Mouse (Mus musculus) C2C12 (cell line): Measurements from ENCODE around the gene Spon1. TPM values are rescaled to one million over a fixed set of nuclear protein-coding genes. Genes with fewer than 3 reads are reported as not detected.

Experiments
- H3K27me3 ChIP-seq: one replicate; pipeline ENCODE4 v1.6.1; 2011; ENCODE audit not compliant: control insufficient read depth, insufficient read depth, insufficient read length
- H3K36me3 ChIP-seq: one replicate; pipeline ENCODE4 v1.6.1; 2011; ENCODE audit not compliant: control insufficient read depth, insufficient read depth
- H3K4me3 ChIP-seq: one replicate; pipeline ENCODE4 v1.5.1; 2011; ENCODE audit warnings: mild to moderate bottlenecking, control low read depth; ENCODE audit not compliant: poor library complexity, insufficient read depth, severe bottlenecking
- H3K79me2 ChIP-seq: one replicate; pipeline ENCODE4 v1.6.1; 2011; ENCODE audit not compliant: control insufficient read depth, insufficient read depth
- H3K79me3 ChIP-seq: one replicate; pipeline ENCODE4 v1.6.1; 2011; ENCODE audit warnings: low read depth, control low read depth
- H3ac ChIP-seq: one replicate; pipeline ENCODE3; 2011; ENCODE audit warnings: low read depth; ENCODE audit not compliant: control insufficient read depth, insufficient read length
- CEBPB ChIP-seq: IDR thresholded peaks from one replicate; pipeline ENCODE4 v1.6.1; 2011; ENCODE audit warnings: low read depth, mild to moderate bottlenecking, control low read depth, moderate library complexity
- CTCF ChIP-seq: IDR thresholded peaks from one replicate; pipeline ENCODE4 v1.5.1; 2011; ENCODE audit not compliant: control insufficient read depth, insufficient read depth, insufficient read length
- FOSL1 ChIP-seq: IDR thresholded peaks from one replicate; pipeline ENCODE4 v1.8.0; 2011; ENCODE audit warnings: mild to moderate bottlenecking, low read length; ENCODE audit not compliant: poor library complexity, insufficient read depth, severe bottlenecking
- MAX ChIP-seq: IDR thresholded peaks from one replicate; pipeline ENCODE4 v1.6.1; 2011; ENCODE audit warnings: mild to moderate bottlenecking, control low read depth
- MYOD1 ChIP-seq: IDR thresholded peaks from one replicate; pipeline ENCODE4 v1.6.1; 2011; ENCODE audit warnings: low read depth; ENCODE audit not compliant: control insufficient read depth, insufficient read length
- MYOG ChIP-seq: IDR thresholded peaks from one replicate; pipeline ENCODE4 v1.6.1; 2011; ENCODE audit not compliant: control insufficient read depth, insufficient read length; ENCODE audit errors: extremely low read depth
- USF1 ChIP-seq: IDR thresholded peaks from one replicate; pipeline ENCODE4 v1.6.1; 2011; ENCODE audit warnings: low read depth, mild to moderate bottlenecking, control low read depth, moderate library complexity
- polyA plus RNA-seq: library from polyadenylated mRNA; unstranded; fragments of >200 nt; fragmentation: generic; extraction: Trizol; gene quantifications from one replicate; pipeline ENCODE4 v1.2.1, GENCODE M21; 2012; ENCODE audit warnings: missing spikeins

The Spon1 gene
- polyA plus RNA-seq, 1 experiment: 0.06 TPM

DNA sequence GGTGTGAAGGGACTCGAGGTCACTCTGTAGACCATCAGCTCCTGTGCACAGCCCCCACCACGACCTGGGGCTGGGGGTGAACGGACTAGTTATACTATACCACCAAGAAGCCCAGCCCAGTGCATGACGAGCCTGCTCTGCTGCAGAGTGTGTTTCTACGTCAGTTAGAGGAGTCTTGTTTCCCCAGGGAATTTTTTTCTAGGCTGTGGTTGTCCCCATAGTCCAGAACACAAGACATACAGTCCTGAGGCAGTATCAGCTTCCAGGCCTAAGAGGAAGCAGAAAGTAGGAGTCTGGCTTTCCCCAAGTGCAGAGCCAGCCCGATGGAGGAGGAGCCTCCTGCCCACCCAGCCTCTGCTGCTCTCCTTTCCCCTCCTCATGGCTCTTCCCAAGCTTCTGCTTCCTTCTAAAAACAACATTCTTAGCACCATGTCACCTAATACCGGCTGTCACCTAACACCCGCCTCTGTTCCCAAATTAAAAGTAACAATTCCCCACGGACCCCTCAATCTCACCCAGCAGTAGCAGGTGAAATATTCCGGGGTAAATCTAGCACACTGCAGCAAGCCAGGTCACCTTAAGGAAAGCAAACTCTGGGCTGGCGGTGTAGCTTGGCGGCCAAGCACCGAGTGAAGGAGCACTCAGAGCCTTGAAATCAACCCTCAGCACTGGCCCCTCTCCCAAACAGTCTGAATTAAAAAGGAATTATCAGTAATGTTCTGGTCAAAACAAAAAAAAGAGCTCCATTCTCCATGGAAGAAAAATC lies 306.2 kb downstream of the Spon1 start:
- Histone ChIP-seq H3K4me3 (no peak overlapping the region), H3K79me3 (peaks cover 73% of the 10 kb centered on the region), H3K27me3 (no peaks in the 10 kb centered on the region), H3K79me2 (peaks cover 99% of the 10 kb centered on the region), H3ac (no peak overlapping the region), H3K36me3 (no peaks in the 10 kb centered on the region)
- TF ChIP-seq USF1: no peak
- TF ChIP-seq MYOD1: no peak
- no peak for TF ChIP-seq CTCF
- TF ChIP-seq MAX: no peak
- no peak for TF ChIP-seq CEBPB
- no peak for TF ChIP-seq MYOG
- TF ChIP-seq FOSL1: no peak

DNA sequence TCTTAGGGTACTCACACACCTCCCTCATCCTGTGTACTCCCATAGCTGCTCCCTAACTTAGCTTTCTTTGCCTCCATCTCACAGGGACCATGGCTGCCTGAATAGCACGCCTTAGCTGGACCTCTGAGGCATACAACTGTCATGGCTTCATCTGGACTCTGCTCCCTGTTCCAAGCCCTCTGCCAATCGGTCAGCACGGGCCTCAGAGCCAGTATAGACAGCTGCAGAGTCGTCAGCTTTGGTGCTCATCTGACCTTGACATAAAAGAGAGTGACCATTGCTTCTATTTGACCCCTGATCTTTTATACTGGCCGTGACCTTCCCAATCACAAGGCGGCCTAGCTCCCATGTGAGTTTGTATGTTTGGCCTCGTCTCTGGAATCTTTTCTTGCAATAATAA lies 308.3 kb downstream of the Spon1 start:
- Histone ChIP-seq H3K79me2 (peaks cover 99% of the 10 kb centered on the region), H3K27me3 (no peaks in the 10 kb centered on the region), H3K4me3 (no peak overlapping the region), H3ac (no peak overlapping the region), H3K36me3 (no peaks in the 10 kb centered on the region), H3K79me3 (peaks cover 74% of the 10 kb centered on the region)
- TF ChIP-seq MAX (no peak), FOSL1 (no peak), USF1 (no peak), MYOG (no peak), CTCF (no peak), CEBPB (no peak)

DNA sequence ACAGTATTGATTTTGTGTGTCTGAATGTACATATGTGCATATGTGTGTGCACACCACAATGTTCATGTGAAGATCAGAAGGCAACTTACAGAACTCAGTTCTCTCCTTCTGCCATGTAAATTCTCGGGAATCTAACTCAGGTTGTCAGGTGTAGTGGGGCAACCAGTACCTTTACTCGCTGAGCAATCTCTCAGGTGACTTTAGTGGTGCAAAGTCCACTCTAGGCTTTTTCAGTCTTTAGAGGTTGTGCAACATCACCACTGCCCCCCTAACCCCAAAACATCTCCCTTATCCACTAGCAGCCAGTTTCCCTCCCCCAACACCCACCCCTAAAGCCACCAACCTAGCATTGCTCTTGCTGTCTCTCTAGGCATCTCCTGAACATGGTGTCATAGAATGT lies 308.8 kb downstream of the Spon1 start:
- no peaks in the 10 kb centered on the region for H3K36me3 ChIP-seq
- peaks cover 74% of the 10 kb centered on the region for H3K79me3 ChIP-seq
- H3K4me3 ChIP-seq: no peak overlapping the region
- no peak overlapping the region for H3ac ChIP-seq
- no peaks in the 10 kb centered on the region for H3K27me3 ChIP-seq
- H3K79me2 ChIP-seq: peaks cover 99% of the 10 kb centered on the region
- no peak for TF ChIP-seq MAX
- no peak for TF ChIP-seq USF1
- no peak for TF ChIP-seq CEBPB
- TF ChIP-seq MYOG: no peak
- TF ChIP-seq MYOD1: no peak
- no peak for TF ChIP-seq FOSL1
- TF ChIP-seq CTCF: no peak

DNA sequence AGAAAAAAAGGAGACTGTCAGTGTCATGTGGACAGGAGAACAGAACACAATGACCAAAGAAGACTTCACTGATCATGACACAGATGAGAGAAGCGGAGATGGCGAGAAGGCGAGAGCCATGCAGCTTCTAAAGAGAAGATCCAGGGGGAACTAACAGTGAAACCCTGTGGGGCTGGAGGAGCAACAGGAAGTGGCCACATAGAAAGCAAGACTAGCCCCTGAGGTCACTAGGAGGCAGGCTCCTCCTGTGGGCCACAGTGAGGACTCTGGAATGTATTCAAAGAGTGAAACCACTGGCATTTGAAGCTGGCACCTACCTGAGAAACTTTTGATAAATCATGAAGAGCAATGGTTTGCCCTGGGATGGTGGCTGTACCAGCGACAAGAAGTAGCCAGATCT lies 313.5 kb downstream of the Spon1 start:
- Histone ChIP-seq H3K27me3 (no peaks in the 10 kb centered on the region), H3K4me3 (no peak overlapping the region), H3K79me2 (peaks cover 97% of the 10 kb centered on the region), H3K79me3 (peaks cover 80% of the 10 kb centered on the region), H3K36me3 (no peaks in the 10 kb centered on the region), H3ac (no peak overlapping the region)
- TF ChIP-seq FOSL1: no peak
- TF ChIP-seq MYOG: no peak
- TF ChIP-seq USF1: no peak
- no peak for TF ChIP-seq CEBPB
- no peak for TF ChIP-seq MYOD1
- TF ChIP-seq CTCF: no peak
- no peak for TF ChIP-seq MAX

DNA sequence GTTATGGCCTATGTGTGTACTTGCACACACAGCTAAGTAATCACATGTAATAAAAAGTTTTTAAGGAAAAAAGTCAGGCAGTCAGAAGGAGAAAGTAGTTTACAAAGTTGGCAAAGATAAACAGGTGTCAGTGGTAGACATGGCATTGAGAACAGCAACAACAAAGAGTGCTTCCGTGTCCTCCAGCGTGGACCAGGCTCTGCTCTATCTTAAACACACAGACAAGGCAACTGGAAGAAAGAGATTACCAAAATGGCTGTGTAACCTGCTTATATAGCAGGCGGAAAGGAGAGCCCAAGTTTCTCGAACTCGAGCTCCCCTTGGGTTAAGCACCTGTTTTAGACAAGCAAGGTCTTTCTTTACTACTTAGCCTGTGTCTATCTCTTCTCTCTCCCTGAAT lies 314.5 kb downstream of the Spon1 start:
- H3K36me3 ChIP-seq: no peaks in the 10 kb centered on the region
- H3K79me3 ChIP-seq: peaks cover 83% of the 10 kb centered on the region
- TF ChIP-seq FOSL1: no peak
- no peak for TF ChIP-seq CTCF
- no peak for TF ChIP-seq MYOD1
- TF ChIP-seq USF1: no peak
- no peak for TF ChIP-seq MYOG
- no peak for TF ChIP-seq CEBPB
- TF ChIP-seq MAX: no peak
- H3K4me3 ChIP-seq: no peak overlapping the region
- no peak overlapping the region for H3ac ChIP-seq
- H3K27me3 ChIP-seq: no peaks in the 10 kb centered on the region
- H3K79me2 ChIP-seq: peaks cover 98% of the 10 kb centered on the region

DNA sequence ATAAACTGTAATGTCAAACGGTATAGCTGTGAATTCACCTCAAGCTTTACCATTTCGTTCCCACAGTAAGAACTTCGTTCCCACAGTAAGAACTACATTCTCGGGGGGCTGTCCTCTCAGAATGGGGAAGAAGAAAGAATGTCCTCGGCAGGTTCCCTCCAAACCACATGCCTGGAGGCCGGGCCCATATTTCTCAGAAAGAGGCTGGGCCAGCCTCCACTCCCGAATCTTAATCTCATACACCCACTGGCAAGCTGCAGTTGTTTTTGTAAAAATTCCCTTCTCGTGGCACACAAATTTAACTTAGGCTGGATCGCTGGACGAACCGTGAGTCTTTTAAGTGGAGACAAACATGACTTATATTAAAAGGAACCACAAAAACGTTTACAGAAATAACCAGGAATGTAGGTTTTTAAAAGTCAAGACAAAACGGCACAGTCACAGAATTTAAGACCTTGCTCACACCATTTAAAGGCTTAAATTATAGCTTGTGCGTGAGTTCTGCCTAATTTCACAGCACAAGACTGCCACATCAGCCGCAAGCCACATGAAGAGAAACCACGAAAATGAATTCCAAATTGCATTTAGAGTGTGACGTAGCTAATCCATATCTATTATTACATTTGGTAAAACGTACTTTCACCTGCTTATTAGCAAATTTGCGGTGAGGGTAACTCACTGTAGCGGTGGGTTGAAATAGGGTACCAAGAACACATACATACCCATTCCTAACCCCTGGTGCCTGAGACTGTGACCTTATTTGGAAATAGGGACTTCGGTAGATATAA lies 316.0 kb downstream of the Spon1 start:
- peaks cover 98% of the 10 kb centered on the region for H3K79me2 ChIP-seq
- H3ac ChIP-seq: no peak overlapping the region
- H3K36me3 ChIP-seq: no peaks in the 10 kb centered on the region
- no peaks in the 10 kb centered on the region for H3K27me3 ChIP-seq
- TF ChIP-seq MYOG (no peak), USF1 (no peak), CEBPB (no peak)
- H3K79me3 ChIP-seq: peaks cover 84% of the 10 kb centered on the region
- H3K4me3 ChIP-seq: no peak overlapping the region
